Mouse (Mus musculus) forebrain, embryonic 16.5 days (tissue): ENCODE results near the gene Cptp. TPM values are rescaled to one million over a fixed set of nuclear protein-coding genes. Genes with fewer than 3 reads are reported as not detected.
A peak's percentile ranks its signal among the peaks of the same experiment; 100 is the strongest.

Experiments
- ATAC-seq: fragments of 200-750 bp; cut with Nextera tagmentation; 2 replicates; pipeline ENCODE4 v1.8.0; 2017; ENCODE audit warnings: mild to moderate bottlenecking, moderate library complexity
- H3K27ac ChIP-seq: fragments of 300-500 bp; sonication (generic); 2 replicates; pipeline ENCODE4 v1.5.1; 2014; ENCODE audit warnings: low read length, control low read depth
- H3K27me3 ChIP-seq: fragments of 300-500 bp; sonication (generic); replicated peaks from 2 replicates; pipeline ENCODE4 v1.6.1; 2014; ENCODE audit warnings: low read length; ENCODE audit not compliant: control insufficient read depth, insufficient read depth
- H3K36me3 ChIP-seq: fragments of 300-500 bp; sonication (generic); 2 replicates; pipeline ENCODE4 v1.6.1; 2014; ENCODE audit not compliant: control insufficient read depth, insufficient read depth
- H3K4me1 ChIP-seq: fragments of 300-500 bp; sonication (generic); replicated peaks from 2 replicates; pipeline ENCODE4 v1.6.1; 2014; ENCODE audit warnings: low read length; ENCODE audit not compliant: control insufficient read depth, insufficient read depth
- H3K4me2 ChIP-seq: fragments of 300-500 bp; sonication (generic); 2 replicates; pipeline ENCODE4 v1.6.1; 2014; ENCODE audit warnings: mild to moderate bottlenecking, low read length, control low read depth
- H3K4me3 ChIP-seq: fragments of 300-500 bp; sonication (generic); replicated peaks from 2 replicates; pipeline ENCODE4 v1.5.1; 2014; ENCODE audit warnings: mild to moderate bottlenecking, low read length, control low read depth
- H3K9ac ChIP-seq: fragments of 300-500 bp; sonication (generic); replicated peaks from 2 replicates; pipeline ENCODE4 v1.6.1; 2014; ENCODE audit warnings: low read depth, low read length, control low read depth
- H3K9me3 ChIP-seq: fragments of 300-500 bp; sonication (generic); 2 replicates; pipeline ENCODE4 v1.6.1; 2016; ENCODE audit warnings: low read length; ENCODE audit not compliant: control insufficient read depth
- WGBS: fragments of 180-500 bp; shearing (Covaris S2); extraction: QIAGEN DNeasy Blood & Tissue Kit; methylation state at CpG from one replicate; pipeline ENCODE4 v1.1.7; 2014; 5-methylcytosine and 5-hydroxymethylcytosine counted together
- polyA plus RNA-seq: library from polyadenylated mRNA; unstranded; fragments of >200 nt; fragmentation: Nextera tagmentation; extraction: Ambion mirVana; gene quantifications from 2 replicates; pipeline ENCODE4 v1.2.1, GENCODE M21; 2015

The Cptp gene
- polyA plus RNA-seq, 1 experiment from 2014 or later: 23.8 TPM

- no peak overlapping the region for H3K4me2 ChIP-seq
- H3K4me3 ChIP-seq: no peak overlapping the region
- no peaks in the 10 kb centered on the region for H3K9me3 ChIP-seq
- peaks cover 41% of the 10 kb centered on the region for H3K4me1 ChIP-seq
- ATAC-seq: no peak
- WGBS: 84% methylated on average over 3 of the region's 3 CpGs
- no peak overlapping the region for H3K27ac ChIP-seq
- peaks cover 2% of the 10 kb centered on the region for H3K36me3 ChIP-seq
- H3K9ac ChIP-seq: no peak overlapping the region
- H3K27me3 ChIP-seq: no peaks in the 10 kb centered on the region
Measured at GRCm38 (mm10) chr4:155849792-155850451, 19.3 kb downstream of the Cptp start.

GRCm38 (mm10) chr4:155849391-155849790 lies 19.8 kb downstream of the Cptp start:
- Histone ChIP-seq H3K4me1 (peaks cover 41% of the 10 kb centered on the region), H3K4me2 (no peak overlapping the region), H3K27ac (no peak overlapping the region), H3K9ac (no peak overlapping the region), H3K4me3 (no peak overlapping the region), H3K9me3 (no peaks in the 10 kb centered on the region), H3K27me3 (no peaks in the 10 kb centered on the region), H3K36me3 (no peaks in the 10 kb centered on the region; the same call in 1 of the 2 replicates)
- no peak for ATAC-seq
- 88% methylated on average over 2 of the region's 2 CpGs for WGBS

- peak overlapping the region; percentile 94 for H3K9ac ChIP-seq
- H3K27ac ChIP-seq: no peak overlapping the region
- H3K27me3 ChIP-seq: no peaks in the 10 kb centered on the region
- H3K4me3 ChIP-seq: peak overlapping the region; percentile 68
- H3K9me3 ChIP-seq: no peaks in the 10 kb centered on the region
- H3K4me2 ChIP-seq: peak overlapping the region; percentile 98
- peaks cover 41% of the 10 kb centered on the region for H3K4me1 ChIP-seq
- H3K36me3 ChIP-seq: no peaks in the 10 kb centered on the region
- 55% methylated on average over 7 of the region's 7 CpGs for WGBS
- no peak for ATAC-seq
Measured at GRCm38 (mm10) chr4:155848434-155849095, 20.7 kb downstream of the Cptp start.

DNA sequence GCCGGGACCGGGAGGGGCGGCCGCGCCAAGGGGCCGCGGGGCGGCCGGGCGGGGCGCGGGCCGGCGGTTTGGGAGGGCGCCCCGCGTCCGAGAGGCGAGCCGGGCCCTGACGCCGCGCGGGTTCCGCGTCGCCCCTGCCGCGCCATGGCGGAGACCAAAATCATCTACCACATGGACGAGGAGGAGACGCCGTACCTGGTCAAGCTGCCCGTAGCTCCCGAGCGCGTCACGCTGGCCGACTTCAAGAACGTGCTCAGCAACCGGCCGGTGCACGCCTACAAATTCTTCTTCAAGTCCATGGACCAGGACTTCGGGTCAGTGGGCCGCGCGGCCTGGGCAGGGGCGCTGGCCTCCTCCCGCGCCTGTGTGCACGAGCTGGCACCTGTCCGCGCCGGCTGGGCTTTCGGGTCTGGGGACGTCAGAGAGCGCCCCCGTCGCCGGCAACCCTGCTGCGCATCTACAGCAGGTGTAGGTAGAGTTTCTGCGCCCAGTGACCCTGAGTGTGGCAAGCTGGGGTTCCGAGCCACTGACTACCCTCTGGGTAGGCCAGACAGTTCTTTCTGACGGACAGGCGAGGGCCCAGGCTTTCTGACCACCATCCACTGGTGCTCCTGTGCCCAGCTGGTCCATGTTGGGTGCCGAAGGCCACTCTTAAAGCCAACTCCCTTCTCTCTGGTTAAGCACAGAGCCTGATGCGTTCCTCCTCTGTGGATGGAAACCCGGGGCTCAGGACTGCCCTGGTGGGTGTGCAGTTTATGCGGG lies 21.5 kb downstream of the Cptp start:
- ATAC-seq: peak; percentile 36
- WGBS: 1% methylated on average over 61 of the region's 69 CpGs
- H3K4me3 ChIP-seq: peak overlapping the region; percentile 68
- H3K9ac ChIP-seq: peak overlapping the region; percentile 94
- H3K4me2 ChIP-seq: peak overlapping the region; percentile 98
- H3K27ac ChIP-seq: peak overlapping the region; percentile 69
- no peaks in the 10 kb centered on the region for H3K9me3 ChIP-seq
- no peaks in the 10 kb centered on the region for H3K27me3 ChIP-seq
- peaks cover 41% of the 10 kb centered on the region for H3K4me1 ChIP-seq
- no peaks in the 10 kb centered on the region for H3K36me3 ChIP-seq

DNA sequence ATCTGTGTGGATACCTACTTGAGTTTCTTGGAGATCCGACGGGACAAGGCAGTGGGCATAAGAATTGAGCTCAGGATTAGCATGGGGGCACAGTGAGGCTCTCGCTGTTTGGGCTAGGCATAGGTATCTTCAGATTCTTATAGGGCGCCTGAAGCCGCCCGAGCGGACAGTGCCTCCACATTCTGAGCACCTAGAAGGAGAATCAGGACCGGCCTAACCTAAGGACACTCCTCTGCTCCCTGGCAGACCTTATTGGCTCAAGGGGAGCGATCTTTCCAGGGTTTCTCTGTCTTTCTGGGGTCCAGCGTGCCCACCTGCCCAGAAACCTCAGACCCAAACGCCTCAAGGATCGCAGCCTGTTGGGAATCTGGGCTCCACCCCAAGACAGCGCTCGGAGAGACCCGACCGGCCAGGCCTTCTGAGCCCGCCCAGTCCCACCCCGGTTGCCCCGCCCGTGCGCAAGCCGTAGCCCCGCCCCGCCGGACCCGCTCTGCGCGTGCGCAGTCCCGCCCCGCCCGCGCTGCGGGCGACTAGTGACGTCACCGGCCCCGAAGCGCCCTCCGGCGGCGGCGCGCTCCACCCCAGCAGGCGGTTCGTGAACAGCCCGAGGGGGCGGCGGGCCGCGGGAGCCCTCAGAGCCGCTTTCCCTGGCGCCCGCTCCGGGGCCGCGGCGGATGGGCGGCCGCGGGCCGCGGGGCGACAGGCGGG lies 22.2 kb downstream of the Cptp start, which contains the start of gene Dvl1:
Dvl1 (plus strand) TSS at position 532 of the 708 bp plus-strand sequence.
- H3K4me3 ChIP-seq: peak within 1 kb of the TSS; percentile 68
- no peaks in the 10 kb centered on the region for H3K9me3 ChIP-seq
- no peaks in the 10 kb centered on the region for H3K27me3 ChIP-seq
- H3K36me3 ChIP-seq: no peaks in the 10 kb centered on the region
- peak; percentile 90 for ATAC-seq
- WGBS: 2% methylated on average over 45 of the region's 65 CpGs
- H3K27ac ChIP-seq: peak within 1 kb of the TSS; percentile 72
- H3K4me2 ChIP-seq: peak within 1 kb of the TSS; percentile 98
- peak within 1 kb of the TSS; percentile 94 for H3K9ac ChIP-seq
- peaks cover 39% of the 10 kb centered on the region for H3K4me1 ChIP-seq

DNA sequence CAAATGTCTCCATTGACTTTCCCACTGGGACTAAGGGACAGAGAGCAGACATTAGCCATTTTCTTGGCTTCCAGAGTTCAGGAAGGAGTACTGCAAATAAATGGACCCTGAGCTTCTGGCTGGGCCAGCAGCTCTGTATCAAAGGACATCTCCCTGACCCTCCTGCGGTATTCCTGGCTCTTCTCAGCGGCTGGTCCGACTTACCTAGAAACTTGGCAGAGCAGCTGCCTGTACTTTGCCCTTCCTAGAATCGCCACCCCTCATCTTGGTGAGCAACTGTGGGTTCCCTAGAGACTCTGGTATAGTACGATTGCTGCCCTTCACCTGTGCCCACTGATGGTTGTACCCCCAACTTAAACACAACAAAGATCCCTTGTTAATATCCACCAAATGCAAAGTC lies 26.0 kb downstream of the Cptp start:
- no peak for ATAC-seq
- H3K9me3 ChIP-seq: no peaks in the 10 kb centered on the region
- H3K4me3 ChIP-seq: no peak overlapping the region
- peaks cover 22% of the 10 kb centered on the region for H3K4me1 ChIP-seq
- H3K4me2 ChIP-seq: no peak overlapping the region
- 90% methylated on average over 5 of the region's 5 CpGs for WGBS
- H3K27me3 ChIP-seq: no peaks in the 10 kb centered on the region; the same call in 1 of the 2 replicates
- H3K27ac ChIP-seq: no peak overlapping the region
- H3K9ac ChIP-seq: no peak overlapping the region
- no peaks in the 10 kb centered on the region for H3K36me3 ChIP-seq

DNA sequence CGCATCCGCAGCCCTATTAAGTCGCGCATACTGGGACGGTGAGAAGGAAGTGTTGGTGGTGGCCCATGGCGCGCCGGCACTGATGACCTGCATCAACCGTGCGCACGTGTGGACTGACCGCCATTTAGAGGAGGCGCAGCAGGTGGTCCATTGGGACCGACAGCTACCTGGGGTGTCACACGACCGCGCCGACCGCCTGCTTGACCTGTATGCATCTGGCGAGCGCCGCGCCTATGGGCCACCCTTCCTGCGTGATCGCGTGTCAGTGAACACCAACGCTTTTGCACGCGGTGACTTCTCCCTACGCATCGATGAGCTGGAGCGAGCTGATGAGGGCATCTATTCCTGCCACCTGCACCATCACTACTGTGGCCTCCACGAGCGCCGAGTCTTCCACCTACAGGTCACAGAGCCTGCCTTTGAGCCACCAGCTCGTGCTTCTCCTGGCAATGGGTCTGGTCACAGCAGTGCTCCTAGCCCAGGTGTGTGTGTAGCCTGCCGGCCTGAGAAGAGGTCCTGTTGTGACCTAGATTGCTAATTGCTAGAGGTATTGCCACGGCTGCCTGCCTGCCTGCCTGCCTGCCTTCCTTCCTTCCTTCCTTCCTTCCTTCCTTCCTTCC lies 27.5 kb downstream of the Cptp start:
- WGBS: 37% methylated on average over 38 of the region's 38 CpGs
- Histone ChIP-seq H3K4me2 (no peak overlapping the region), H3K4me1 (peaks cover 16% of the 10 kb centered on the region), H3K27ac (no peak overlapping the region), H3K27me3 (no peaks in the 10 kb centered on the region; the same call in 1 of the 2 replicates), H3K9ac (no peak overlapping the region), H3K36me3 (no peaks in the 10 kb centered on the region), H3K9me3 (no peaks in the 10 kb centered on the region), H3K4me3 (no peak overlapping the region)
- no peak for ATAC-seq

DNA sequence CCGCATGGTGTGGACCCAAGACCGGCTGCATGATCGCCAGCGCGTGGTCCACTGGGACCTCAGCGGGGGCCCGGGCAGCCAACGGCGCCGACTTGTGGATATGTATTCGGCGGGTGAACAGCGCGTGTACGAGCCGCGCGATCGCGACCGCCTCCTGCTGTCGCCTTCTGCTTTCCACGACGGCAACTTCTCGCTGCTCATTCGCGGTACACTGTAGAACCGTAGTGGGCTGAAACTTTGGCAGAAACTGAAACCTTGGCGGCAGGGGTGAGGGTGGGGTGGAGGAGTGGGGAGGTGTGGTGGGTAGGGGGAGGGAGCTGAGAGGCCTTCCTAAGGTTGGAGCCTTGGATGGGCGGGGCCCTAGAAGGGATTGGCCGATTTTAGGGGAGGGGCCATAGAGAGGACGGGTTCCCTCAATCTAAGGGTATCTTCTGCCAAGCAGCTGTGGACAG lies 28.2 kb downstream of the Cptp start:
- no peaks in the 10 kb centered on the region; the same call in 1 of the 2 replicates for H3K27me3 ChIP-seq
- no peaks in the 10 kb centered on the region for H3K36me3 ChIP-seq
- peaks cover 11% of the 10 kb centered on the region for H3K4me1 ChIP-seq
- peak overlapping the region; percentile 40 for H3K4me2 ChIP-seq
- H3K27ac ChIP-seq: no peak overlapping the region
- H3K9ac ChIP-seq: peak overlapping the region; percentile 5
- peak; percentile 23; the same call in 1 of the 2 replicates for ATAC-seq
- H3K4me3 ChIP-seq: peak overlapping the region; percentile 13
- no peaks in the 10 kb centered on the region for H3K9me3 ChIP-seq
- 1% methylated on average over 32 of the region's 32 CpGs for WGBS
